Mouse (Mus musculus): ENCODE measurements around the gene Mtmr12.

Gene Mtmr12

GRCm38 (mm10) chr15:12274053-12274769, 69.4 kb downstream of the Mtmr12 start:
- DNase-seq (ENCODE audit: low read depth, low spot score), result peak; percentile 23

GRCm38 (mm10) chr15:12275091-12275623, 70.3 kb downstream of the Mtmr12 start:
- peak; percentile 9 for DNase-seq (ENCODE audit: low read depth, low spot score)

DNA sequence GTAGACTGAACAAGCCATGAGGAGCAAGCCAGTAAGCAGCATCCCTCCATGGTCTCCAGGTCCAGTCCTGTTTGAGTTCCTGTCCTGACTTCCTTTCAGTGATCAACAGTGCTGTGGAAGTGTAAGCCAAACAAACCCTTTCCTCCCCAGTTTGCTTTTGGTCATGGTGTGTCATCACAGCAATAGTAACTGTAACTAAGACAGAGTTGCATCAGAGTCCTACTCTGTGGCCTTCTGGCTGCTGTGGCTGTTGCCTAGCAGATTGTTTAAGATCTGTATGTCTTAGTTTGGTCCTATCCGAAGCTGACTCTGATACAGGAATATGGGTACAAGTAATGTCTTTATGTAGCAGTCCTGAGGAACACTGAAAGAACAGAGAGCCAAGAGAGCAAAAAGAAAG, 75.0 kb downstream of the Mtmr12 start:
- DNase-seq (ENCODE audit: low read depth, low spot score), result no peak

DNA sequence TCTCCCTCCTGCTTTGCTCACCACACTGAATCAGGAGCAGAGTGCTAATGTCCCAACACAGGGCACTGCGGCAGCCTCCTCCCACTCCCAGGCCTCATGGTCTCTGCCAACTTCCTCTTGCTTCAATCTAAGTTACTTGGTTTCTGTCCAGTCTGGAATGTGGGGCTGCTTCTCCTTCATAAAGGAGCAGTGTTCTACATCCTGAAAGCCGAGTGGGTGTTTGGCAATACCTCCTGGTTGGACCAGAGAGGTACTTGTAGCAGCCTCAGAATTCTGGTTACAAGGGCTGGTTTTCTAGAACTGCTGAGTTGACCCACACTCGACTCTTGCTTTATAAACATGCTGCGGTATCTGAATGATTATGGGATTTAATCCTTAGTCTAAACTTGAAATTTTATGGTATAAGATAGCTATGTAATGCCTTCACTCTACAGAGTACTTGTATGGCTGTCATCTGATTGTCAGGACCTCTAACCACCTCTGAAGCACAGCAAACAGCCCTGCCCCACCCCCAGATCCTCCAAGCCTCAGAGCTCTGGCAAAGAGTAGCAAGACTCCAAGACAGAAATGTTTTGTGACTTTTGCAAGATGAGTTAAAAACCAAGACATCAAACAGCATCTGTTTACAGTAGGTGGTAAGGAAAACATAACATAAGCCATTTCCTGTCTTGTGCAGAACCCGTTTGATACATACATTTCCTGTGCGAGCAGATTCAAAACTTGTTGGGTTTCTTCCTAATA, 80.1 kb downstream of the Mtmr12 start:
- DNase-seq (ENCODE audit: low read depth, low spot score), result no peak

DNA sequence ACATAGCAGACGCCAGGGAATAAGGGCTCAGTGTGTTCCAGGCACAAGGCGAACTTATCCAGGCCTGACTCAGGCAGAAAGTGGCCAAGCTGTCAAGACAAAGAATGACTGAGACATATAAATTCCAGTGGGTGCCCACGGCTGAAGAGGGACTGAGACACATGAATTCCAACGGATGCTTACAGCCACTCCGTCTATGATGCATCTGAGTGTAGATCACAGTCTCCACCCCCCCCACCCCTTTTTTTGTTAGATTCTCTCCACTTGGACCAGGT, 80.6 kb downstream of the Mtmr12 start:
- DNase-seq (ENCODE audit: low read depth, low spot score), result no peak

DNA sequence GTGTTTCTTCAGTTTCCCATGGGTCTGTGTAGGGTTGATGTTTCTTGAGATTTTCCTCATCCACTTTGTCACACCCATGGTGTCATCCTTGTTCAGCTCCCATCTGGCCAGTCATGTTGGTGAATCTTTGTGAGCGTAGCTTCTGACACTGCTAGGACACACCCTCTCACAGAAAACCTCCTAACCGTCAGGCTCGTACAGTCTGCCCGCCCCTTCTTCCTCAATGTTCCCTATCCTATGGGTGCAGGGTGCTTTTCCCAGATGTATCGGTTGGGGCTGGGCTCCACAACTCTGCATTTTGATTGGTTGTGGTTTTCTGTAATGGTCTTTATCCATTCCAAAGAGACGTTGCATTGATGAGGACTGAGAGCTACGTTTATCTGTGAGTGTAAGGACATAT, 85.5 kb downstream of the Mtmr12 start:
- DNase-seq (ENCODE audit: low read depth, low spot score), result no peak

- no peak for DNase-seq (ENCODE audit: low read depth, low spot score)
Observed at GRCm38 (mm10) chr15:12291757-12292156, 86.9 kb downstream of the Mtmr12 start.

GRCm38 (mm10) chr15:12296228-12296627, 91.4 kb downstream of the Mtmr12 start:
- DNase-seq (ENCODE audit: low read depth, low spot score), result peak; percentile 56

DNA sequence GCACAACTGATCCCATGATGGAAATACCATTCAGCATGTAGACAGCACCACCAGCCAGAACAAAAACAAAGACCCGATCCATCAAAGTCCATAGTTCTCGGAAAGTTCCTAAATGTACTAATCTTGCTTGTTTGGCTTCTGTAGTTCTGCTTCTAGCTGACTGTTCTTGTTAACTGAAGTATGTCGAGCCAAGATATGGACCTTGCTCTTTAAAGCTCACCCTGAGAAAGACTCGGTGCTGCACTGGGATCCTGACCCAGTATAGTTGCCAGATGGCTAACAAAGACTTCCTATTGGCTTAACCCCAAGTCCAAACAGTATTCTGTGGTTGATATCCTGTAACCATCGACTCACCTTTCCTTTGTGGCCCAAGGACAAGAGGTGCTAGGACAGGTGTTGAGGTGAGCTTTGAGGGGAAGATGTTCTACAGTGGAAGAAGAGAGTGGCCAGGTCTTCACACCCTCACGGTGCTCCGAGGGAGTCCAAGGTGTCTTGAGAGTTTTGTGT, 93.5 kb downstream of the Mtmr12 start:
- no peak for DNase-seq (ENCODE audit: low read depth, low spot score)

DNA sequence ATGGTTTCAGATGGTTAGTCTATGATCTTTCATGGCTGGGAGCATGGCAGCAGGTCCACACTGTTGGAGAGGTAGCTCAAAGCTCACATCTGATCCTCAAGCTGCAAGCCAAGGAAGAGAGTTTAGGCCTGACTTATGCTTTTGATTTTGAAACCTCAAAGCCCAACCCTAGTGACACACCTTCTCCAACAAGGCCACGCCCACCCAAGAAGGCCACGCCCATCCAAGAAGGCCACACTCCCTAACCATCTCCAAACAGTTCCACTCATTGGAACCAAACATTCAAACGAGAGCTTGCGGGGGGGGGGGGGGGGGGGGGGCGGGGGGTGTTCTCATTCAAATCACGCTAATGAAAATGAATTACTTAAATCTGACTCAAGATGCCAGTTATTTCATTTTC, 96.9 kb downstream of the Mtmr12 start:
- DNase-seq (ENCODE audit: low read depth, low spot score), result peak; percentile 25

DNA sequence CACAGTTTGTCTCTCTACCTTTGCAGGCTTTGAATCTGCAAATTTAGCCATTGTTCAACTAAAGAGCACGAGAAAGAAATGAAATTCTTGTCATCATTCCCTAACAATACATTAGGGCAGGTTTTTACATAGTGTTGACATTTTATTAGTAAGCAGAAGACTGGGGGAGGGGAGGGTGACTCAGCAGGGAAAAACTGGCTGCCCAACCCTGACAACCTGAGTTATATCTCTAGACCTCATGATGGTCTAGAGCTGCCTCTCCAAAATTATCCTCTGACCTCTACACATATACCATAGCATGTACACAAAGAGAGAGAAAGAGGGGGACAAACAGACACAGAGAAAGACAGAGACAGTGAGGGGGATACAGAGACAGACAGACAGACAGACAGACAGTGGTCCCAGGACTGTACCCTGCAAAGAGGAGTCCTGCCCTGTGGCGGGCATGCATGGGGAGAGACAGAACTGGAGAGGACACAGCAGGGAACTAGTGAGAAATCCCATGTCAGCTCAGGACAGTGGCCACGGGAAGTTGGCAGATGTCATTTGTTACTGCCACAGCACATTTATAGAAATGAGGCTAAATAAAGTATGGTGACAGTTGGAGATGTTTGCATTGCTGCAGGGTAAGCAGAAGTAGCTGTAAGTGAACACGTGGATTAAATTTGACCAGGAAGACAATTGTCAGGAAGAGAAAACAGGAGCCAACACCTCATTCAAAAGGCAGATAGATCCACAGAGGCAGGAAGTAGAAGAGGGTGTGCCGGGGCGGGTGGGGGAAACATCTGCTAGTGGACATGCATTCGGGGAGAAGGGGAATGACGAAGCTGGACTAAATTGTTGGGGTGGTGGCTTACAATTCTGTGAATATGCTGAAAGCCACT, 101.6 kb downstream of the Mtmr12 start:
- DNase-seq (ENCODE audit: low read depth, low spot score), result no peak

DNA sequence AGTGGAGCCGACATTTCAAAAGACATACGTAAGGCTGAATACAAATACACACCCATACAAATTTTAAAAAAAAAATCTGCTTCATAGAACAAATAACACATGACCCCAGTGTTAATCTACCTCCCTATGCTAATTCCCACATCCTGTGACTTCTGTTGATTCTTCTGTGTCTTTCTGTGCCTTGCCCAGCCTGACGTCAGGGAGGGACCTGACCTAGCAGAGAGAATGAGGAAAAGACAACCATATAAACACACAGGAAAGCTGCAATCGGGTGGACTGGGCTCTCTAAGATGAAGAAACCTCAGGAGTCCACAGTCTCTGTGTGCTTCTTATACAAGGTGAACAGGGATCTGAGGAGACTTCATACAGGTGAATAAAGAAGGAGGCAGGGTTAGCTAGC, 102.3 kb downstream of the Mtmr12 start:
- no peak for DNase-seq (ENCODE audit: low read depth, low spot score)

- DNase-seq (ENCODE audit: low read depth, low spot score), result no peak
Observed at GRCm38 (mm10) chr15:12308539-12308938, 103.7 kb downstream of the Mtmr12 start.

DNA sequence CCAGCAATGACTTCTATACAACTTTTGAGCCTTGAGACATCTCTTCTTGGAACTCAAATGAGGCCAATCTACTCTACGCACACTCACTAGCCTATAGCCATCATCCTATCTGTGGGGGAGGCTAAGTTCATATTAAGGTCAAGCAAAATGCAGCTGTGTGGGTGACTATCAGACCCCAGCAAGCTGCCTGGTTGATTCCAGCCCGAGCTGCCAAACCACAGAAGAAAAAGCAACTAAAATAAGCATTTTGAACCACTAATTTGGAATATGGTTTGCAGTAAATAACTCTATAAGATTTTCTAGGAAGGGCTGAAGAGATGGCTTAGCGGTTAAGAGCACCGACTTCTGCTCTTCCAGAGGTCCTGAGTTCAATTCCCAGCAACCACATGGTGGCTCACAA, 105.8 kb downstream of the Mtmr12 start:
- no peak for DNase-seq (ENCODE audit: low read depth, low spot score)

DNA sequence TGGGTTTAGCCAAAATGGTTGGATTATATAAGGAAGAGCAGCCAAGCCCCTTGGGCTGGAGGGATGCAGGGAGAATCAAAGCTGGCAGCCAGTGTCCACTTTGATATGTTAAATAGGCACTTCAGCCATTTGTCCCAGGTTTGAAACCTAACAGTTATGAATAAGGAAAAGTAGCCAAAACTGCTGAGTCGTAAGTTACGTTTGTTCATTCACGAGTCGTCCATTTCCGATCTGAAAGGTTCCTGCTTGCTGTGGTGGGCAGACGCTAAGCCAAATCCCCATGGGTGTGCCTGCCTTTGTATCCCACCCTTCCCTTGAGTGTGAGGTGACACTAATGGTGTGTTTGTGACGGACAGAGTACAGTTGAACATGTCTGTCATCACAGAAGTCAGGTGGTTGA, 106.6 kb downstream of the Mtmr12 start:
- DNase-seq (ENCODE audit: low read depth, low spot score), result no peak

DNA sequence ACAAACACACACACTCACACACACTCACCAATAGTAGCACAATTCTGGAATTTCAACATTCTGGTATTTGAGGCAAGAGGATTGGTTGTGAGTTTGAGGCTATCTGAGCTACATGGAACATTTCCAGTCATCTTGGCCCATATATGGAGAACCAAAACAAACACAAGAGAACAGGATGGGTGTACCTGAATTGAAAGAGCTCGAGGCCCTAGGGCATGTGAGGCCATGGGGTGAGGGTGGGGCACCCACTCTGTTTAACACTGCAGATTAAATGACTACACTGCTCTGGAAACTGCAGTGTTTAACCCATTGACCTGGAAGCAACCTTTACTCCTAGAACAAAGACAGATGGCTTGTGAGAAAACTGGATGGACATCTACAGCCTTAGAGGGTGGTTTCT, 108.4 kb downstream of the Mtmr12 start:
- no peak for DNase-seq (ENCODE audit: low read depth, low spot score)

DNA sequence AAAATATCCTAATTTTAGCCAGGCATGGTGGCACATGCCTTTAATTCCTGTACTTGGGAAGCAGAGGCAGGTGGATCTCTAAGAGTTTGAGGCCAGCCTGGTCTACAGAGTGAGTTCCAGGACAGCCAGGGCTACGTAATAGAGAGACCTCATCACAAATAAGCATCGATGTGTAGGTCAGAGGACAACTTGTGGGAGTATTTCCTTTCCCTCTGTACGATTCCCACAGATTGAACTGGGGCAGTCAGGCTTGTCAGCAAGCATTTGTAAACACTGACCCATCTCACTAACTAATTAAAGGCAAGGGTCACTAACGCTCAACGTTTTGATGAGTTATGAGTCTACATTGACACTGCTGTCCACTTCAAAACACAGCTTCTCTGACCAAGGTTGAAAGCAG, 109.8 kb downstream of the Mtmr12 start:
- DNase-seq (ENCODE audit: low read depth, low spot score), result no peak

GRCm38 (mm10) chr15:12315996-12316395, 111.2 kb downstream of the Mtmr12 start:
- no peak for DNase-seq (ENCODE audit: low read depth, low spot score)

DNA sequence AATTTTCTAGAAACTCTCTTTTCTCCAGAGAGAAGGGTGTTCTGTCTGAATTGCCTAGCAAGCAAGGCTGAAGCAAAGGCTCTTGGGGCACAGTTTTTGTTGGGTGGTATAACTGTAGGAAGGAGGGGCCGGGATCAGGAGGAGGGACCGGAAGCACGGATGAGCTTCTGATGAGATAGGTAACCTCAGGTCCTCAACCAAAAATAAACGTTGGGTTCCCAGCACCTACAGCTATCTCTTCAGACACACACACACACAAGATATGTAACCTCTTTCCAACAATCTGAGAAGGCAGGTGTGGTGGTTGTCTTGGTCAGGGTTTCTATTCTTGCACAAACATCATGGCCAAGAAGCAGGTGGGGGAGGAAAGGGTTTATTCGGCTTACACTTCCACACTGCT, 112.5 kb downstream of the Mtmr12 start:
- no peak for DNase-seq (ENCODE audit: low read depth, low spot score)

- DNase-seq (ENCODE audit: low read depth, low spot score), result no peak
Observed at GRCm38 (mm10) chr15:12318451-12318850, 113.6 kb downstream of the Mtmr12 start.

DNA sequence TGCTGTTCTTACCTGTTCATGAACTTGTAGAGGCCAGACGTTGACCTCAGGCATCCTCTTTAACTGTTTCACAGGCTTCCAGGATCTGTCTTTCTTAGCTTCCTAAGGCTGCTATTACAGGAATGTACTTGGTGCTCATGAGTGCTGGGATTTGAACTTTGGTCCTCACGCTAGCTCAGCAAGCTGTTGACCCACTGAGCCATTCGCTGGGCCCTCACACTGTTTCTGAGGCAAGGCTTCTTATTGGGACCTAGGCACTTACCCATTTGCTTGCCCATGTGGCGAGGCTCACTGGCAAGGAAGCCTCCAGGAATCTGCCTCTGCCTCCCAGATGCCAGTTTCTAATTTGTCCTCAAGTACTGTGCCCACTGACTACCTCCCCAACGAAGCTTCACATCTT, 115.1 kb downstream of the Mtmr12 start:
- DNase-seq (ENCODE audit: low read depth, low spot score), result no peak

DNA sequence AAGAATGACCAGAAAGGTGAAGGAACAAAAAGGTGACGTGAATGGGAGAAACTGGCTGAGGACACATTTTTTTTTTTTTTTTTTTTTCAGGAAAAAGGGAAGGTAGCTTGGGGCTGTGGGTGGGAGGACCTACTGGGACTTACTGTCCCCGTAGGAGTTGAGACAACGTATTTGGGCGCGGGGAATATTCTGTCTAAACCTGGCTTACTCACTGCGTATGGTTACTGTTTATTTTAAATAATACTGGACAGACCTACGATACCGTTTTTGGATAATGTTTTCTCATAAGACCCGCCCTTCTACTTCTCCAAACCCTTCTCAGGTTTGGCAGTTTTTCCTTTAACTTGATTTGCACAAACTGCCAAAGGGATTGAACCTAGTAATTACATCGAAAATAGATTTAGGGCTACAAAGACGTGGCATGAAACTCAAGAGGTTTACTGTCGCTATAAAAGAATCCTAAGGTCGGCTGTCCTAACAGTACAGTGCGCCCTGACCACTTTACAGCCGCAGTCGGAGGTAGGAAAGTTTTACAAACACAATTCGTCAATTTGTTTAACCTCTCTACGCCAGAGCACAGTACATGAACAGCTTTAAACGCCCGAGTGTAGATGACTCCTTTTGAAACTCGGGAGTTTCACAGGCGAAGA, 115.7 kb downstream of the Mtmr12 start:
- DNase-seq (ENCODE audit: low read depth, low spot score), result no peak
